Mouse (Mus musculus): Measurements from ENCODE around the gene Sox12. TPM values are rescaled to one million over a fixed set of nuclear protein-coding genes. Genes with fewer than 3 reads are reported as not detected.

Gene Sox12
- total and polyA plus RNA-seq, 2 experiments from 2014 or later: 10.1 to 49.7 TPM

- no peak overlapping the region for H3K27ac ChIP-seq
- TF ChIP-seq CTCF (IDR thresholded peaks at IDR 0.05; ENCODE audit: low read depth): no peak
- H3K27me3 ChIP-seq (ENCODE audit: insufficient read depth, low read length): no peaks in the 10 kb centered on the region
- H3K4me3 ChIP-seq (ENCODE audit: low read length): no peak overlapping the region
- ATAC-seq: no peak
- WGBS: 72% methylated on average over 9 of the region's 9 CpGs
- H3K9ac ChIP-seq (replicated peaks; ENCODE audit: low read length): no peak overlapping the region
- no peak overlapping the region for H3K4me2 ChIP-seq (ENCODE audit: low read depth, low read length)
- peak; percentile 22 for DNase-seq (ENCODE audit: low spot score)
- H3K4me1 ChIP-seq (ENCODE audit: insufficient read depth, low read length): peaks cover 15% of the 10 kb centered on the region
- no peaks in the 10 kb centered on the region for H3K9me3 ChIP-seq (ENCODE audit: low read length)
- H3K36me3 ChIP-seq (ENCODE audit: insufficient read depth, low read length): no peaks in the 10 kb centered on the region
These were observed 24.3 kb downstream of the Sox12 start for GRCm38 (mm10) chr2:152373547-152373946.

DNA sequence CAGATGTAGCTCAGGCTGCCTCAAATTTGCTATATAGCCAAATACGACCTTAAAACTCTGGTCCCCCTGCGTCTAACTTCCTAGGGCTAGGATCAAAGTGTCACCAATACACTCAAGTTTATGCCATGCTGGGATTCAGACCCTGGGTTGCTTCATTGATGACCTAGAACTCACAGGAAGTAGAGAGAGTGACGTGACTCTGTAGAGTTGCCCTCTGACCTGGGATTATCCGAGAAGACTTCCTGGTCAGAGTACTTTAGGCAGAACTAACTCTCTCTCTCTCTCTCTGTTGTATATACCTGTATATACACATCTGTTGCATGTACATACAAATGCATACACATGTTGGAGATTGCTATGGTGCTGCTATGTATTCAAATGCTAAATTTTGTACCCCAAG, 25.2 kb downstream of the Sox12 start:
- Histone ChIP-seq H3K9ac (replicated peaks; ENCODE audit: low read length) (no peak overlapping the region), H3K4me1 (ENCODE audit: insufficient read depth, low read length) (peaks cover 15% of the 10 kb centered on the region), H3K9me3 (ENCODE audit: low read length) (no peaks in the 10 kb centered on the region), H3K36me3 (ENCODE audit: insufficient read depth, low read length) (no peaks in the 10 kb centered on the region), H3K27me3 (ENCODE audit: insufficient read depth, low read length) (no peaks in the 10 kb centered on the region), H3K27ac (no peak overlapping the region), H3K4me3 (ENCODE audit: low read length) (no peak overlapping the region), H3K4me2 (ENCODE audit: low read depth, low read length) (no peak overlapping the region)
- TF ChIP-seq CTCF (IDR thresholded peaks at IDR 0.05; ENCODE audit: low read depth): no peak
- WGBS: 77% methylated on average over 4 of the region's 4 CpGs
- no peak for ATAC-seq
- no peak for DNase-seq (ENCODE audit: low spot score)

- Histone ChIP-seq H3K4me3 (ENCODE audit: low read length) (no peak overlapping the region), H3K36me3 (ENCODE audit: insufficient read depth, low read length) (no peaks in the 10 kb centered on the region), H3K9me3 (ENCODE audit: low read length) (no peaks in the 10 kb centered on the region), H3K27ac (no peak overlapping the region), H3K4me2 (ENCODE audit: low read depth, low read length) (no peak overlapping the region), H3K9ac (replicated peaks; ENCODE audit: low read length) (no peak overlapping the region), H3K27me3 (ENCODE audit: insufficient read depth, low read length) (no peaks in the 10 kb centered on the region), H3K4me1 (ENCODE audit: insufficient read depth, low read length) (peaks cover 15% of the 10 kb centered on the region)
- ATAC-seq (no peak), DNase-seq (ENCODE audit: low spot score) (no peak)
- TF ChIP-seq CTCF (IDR thresholded peaks at IDR 0.05; ENCODE audit: low read depth): no peak
- 64% methylated on average over 7 of the region's 7 CpGs for WGBS
These were observed 25.8 kb downstream of the Sox12 start for GRCm38 (mm10) chr2:152372104-152372503.

- H3K27ac ChIP-seq: no peak overlapping the region
- TF ChIP-seq CTCF (IDR thresholded peaks at IDR 0.05; ENCODE audit: low read depth): peak; percentile 91
- DNase-seq (ENCODE audit: low spot score) (peak; percentile 83), ATAC-seq (peak; percentile 54)
- no peaks in the 10 kb centered on the region for H3K27me3 ChIP-seq (ENCODE audit: insufficient read depth, low read length)
- H3K4me2 ChIP-seq (ENCODE audit: low read depth, low read length): no peak overlapping the region
- no peak overlapping the region for H3K4me3 ChIP-seq (ENCODE audit: low read length)
- WGBS: 27% methylated on average over 14 of the region's 14 CpGs
- no peak overlapping the region for H3K9ac ChIP-seq (replicated peaks; ENCODE audit: low read length)
- no peaks in the 10 kb centered on the region for H3K4me1 ChIP-seq (ENCODE audit: insufficient read depth, low read length)
- H3K9me3 ChIP-seq (ENCODE audit: low read length): no peaks in the 10 kb centered on the region
- H3K36me3 ChIP-seq (ENCODE audit: insufficient read depth, low read length): no peaks in the 10 kb centered on the region
These were observed 29.2 kb downstream of the Sox12 start for GRCm38 (mm10) chr2:152368532-152369140.

DNA sequence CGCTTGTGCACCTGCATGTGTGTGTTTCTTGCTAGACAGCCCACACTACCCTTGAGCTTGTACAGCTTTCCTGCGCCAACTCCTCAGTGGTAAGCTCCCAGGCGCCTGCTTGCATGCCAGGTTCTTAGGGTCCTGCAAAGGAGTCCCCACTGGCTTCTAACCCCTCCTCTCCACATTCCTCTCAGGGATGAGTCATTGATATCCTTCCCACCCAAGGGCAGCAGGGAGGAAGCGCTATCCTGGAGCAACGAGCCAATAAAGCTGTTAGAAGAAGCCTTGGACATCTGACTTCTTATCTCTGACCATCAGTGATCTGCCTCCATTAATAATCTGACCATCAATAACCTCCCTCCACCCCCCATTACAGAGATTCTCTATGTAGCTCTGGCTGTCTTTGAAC, 29.9 kb downstream of the Sox12 start:
- Histone ChIP-seq H3K4me1 (ENCODE audit: insufficient read depth, low read length) (no peaks in the 10 kb centered on the region), H3K27ac (no peak overlapping the region), H3K4me3 (ENCODE audit: low read length) (no peak overlapping the region), H3K9me3 (ENCODE audit: low read length) (no peaks in the 10 kb centered on the region), H3K36me3 (ENCODE audit: insufficient read depth, low read length) (no peaks in the 10 kb centered on the region), H3K4me2 (ENCODE audit: low read depth, low read length) (no peak overlapping the region), H3K27me3 (ENCODE audit: insufficient read depth, low read length) (no peaks in the 10 kb centered on the region), H3K9ac (replicated peaks; ENCODE audit: low read length) (no peak overlapping the region)
- WGBS: 80% methylated on average over 5 of the region's 5 CpGs
- DNase-seq (ENCODE audit: low spot score) (no peak), ATAC-seq (no peak)
- no peak for TF ChIP-seq CTCF (IDR thresholded peaks at IDR 0.05; ENCODE audit: low read depth)

DNA sequence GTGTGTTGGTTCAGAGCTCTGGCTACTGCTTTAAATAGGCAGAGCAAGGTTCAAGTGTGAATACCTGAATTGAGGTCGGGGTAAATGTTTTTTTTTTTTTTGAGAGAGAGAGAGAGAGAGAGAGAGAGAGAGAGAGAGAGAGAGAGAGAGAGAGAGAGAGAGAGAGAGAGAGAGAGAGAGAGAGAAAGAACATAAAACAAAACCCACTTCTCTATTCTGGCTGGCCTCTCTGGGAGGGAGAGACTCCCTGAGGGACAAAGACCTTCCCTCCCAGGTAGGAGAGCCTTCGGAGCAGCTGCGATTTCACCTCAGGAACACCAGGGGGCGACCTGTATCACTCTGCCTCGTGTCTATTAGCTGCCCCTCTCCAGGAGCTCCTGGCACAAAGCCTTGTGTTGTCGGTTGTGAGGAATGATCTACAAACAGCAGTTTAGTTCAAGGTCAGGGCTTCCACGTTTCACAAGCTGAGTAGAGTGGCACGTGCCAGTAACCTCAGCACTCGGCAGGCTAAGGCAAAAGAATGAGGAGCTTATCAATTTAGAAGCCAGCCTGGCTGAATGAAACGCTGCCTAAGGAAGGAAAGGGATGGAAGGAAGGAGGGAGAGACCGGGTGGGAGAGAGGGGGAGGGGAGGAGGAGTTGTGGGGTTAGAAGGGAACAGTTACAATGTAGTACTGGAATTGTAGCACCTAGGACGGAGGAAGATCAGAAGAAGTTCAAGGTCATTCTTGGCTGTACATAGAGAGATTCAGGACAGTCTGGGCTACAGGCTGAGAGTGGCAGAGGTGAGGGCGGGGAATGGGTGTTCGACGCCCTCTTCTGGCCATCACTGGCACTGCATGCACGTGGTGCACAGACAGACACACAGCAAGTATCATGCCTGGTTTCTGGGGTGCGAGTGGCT, 34.4 kb downstream of the Sox12 start:
- Histone ChIP-seq H3K9ac (replicated peaks; ENCODE audit: low read length) (no peak overlapping the region), H3K4me1 (ENCODE audit: insufficient read depth, low read length) (no peaks in the 10 kb centered on the region), H3K27me3 (ENCODE audit: insufficient read depth, low read length) (no peaks in the 10 kb centered on the region), H3K4me2 (ENCODE audit: low read depth, low read length) (peak overlapping the region; percentile 44), H3K9me3 (ENCODE audit: low read length) (no peaks in the 10 kb centered on the region), H3K4me3 (ENCODE audit: low read length) (no peak overlapping the region), H3K36me3 (ENCODE audit: insufficient read depth, low read length) (no peaks in the 10 kb centered on the region), H3K27ac (peak overlapping the region; percentile 62; the same call in 1 of the 2 replicates)
- ATAC-seq: peak; percentile 76
- WGBS: 11% methylated on average over 17 of the region's 17 CpGs
- peak; percentile 92 for TF ChIP-seq CTCF (IDR thresholded peaks at IDR 0.05; ENCODE audit: low read depth)
- peak; percentile 90 for DNase-seq (ENCODE audit: low spot score)

DNA sequence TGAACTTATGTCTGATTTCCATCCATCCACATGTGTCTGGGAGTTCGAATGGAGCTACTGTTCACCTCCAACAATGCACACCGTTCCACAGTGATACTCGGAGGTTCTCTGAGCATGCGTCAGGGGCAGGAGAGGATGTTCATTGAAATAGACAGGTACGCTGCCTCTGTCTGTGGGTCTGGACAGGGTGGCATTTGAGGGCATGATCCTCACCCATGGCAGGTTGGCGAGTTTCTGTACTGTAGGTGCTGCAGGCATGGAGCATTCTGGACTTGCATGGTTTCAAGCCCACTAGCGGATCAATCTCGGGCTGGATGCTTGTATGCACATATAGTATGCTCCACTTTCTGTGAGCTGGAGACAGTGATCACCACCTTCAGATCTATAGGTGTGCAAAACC, 36.7 kb downstream of the Sox12 start:
- no peaks in the 10 kb centered on the region for H3K4me1 ChIP-seq (ENCODE audit: insufficient read depth, low read length)
- no peak overlapping the region for H3K9ac ChIP-seq (replicated peaks; ENCODE audit: low read length)
- H3K27ac ChIP-seq: no peak overlapping the region
- no peak overlapping the region for H3K4me3 ChIP-seq (ENCODE audit: low read length)
- ATAC-seq (no peak), DNase-seq (ENCODE audit: low spot score) (no peak)
- no peaks in the 10 kb centered on the region for H3K27me3 ChIP-seq (ENCODE audit: insufficient read depth, low read length)
- no peak for TF ChIP-seq CTCF (IDR thresholded peaks at IDR 0.05; ENCODE audit: low read depth)
- H3K36me3 ChIP-seq (ENCODE audit: insufficient read depth, low read length): no peaks in the 10 kb centered on the region
- no peaks in the 10 kb centered on the region for H3K9me3 ChIP-seq (ENCODE audit: low read length)
- WGBS: 86% methylated on average over 8 of the region's 8 CpGs
- no peak overlapping the region for H3K4me2 ChIP-seq (ENCODE audit: low read depth, low read length)
